In genomic region chr11:113787432-113788182, GRCm38 (mm10) we compare ENCODE assay signal across 8 mouse cellular contexts. TPM values are rescaled to one million over a fixed set of nuclear protein-coding genes. Genes with fewer than 3 reads are reported as not detected.
DNase-seq lines count a peak whose midpoint lies in the region; ATAC-seq and TF ChIP-seq lines count a peak whose summit lies in the region.

No protein-coding gene starts in this region.

- no peaks in the 10 kb centered on the region; the same call in 1 of the 2 replicates for H3K79me2 ChIP-seq in MEL (ENCODE audit: control insufficient read depth, insufficient read depth, low read length, poor library complexity)

- no peak overlapping the region for H3K9ac ChIP-seq in kidney, embryonic 15.5 days
- peak overlapping the region; percentile 58 for H3K9ac ChIP-seq in MEL (ENCODE audit: control insufficient read depth, low read depth, low read length, poor library complexity, severe bottlenecking)
- H3K9ac ChIP-seq in forebrain, embryonic 13.5 days: no peak overlapping the region
- no peak overlapping the region for H3K9ac ChIP-seq in midbrain, embryonic 13.5 days (replicated peaks)

- peaks cover 67% of the 10 kb centered on the region for H3K4me1 ChIP-seq in kidney, embryonic 15.5 days
- peaks cover 24 to 39% of the 10 kb centered on the region in 2 experiments for H3K4me1 ChIP-seq in MEL (ENCODE audit: control insufficient read depth in 1 of 2, insufficient read depth in 2 of 2, low read length in 2 of 2)
- H3K4me1 ChIP-seq in forebrain, embryonic 13.5 days: peaks cover 63% of the 10 kb centered on the region
- H3K4me1 ChIP-seq in midbrain, embryonic 13.5 days (replicated peaks): peaks cover 70% of the 10 kb centered on the region

- no peak overlapping the region for H3K4me2 ChIP-seq in kidney, embryonic 15.5 days
- H3K4me2 ChIP-seq in forebrain, embryonic 13.5 days: peak overlapping the region; percentile 58
- H3K4me2 ChIP-seq in midbrain, embryonic 13.5 days (replicated peaks): no peak overlapping the region

- no peak overlapping the region for H3K4me3 ChIP-seq in kidney, embryonic 15.5 days (replicated peaks)
- peak overlapping the region; percentile 45 to 46 for H3K4me3 ChIP-seq in MEL (ENCODE audit: control insufficient read depth in 1 of 2, insufficient read depth in 1 of 2, low read depth in 2 of 2, low read length in 2 of 2)
- no peak overlapping the region for H3K4me3 ChIP-seq in forebrain, embryonic 13.5 days
- H3K4me3 ChIP-seq in midbrain, embryonic 13.5 days (replicated peaks): no peak overlapping the region

- no peaks in the 10 kb centered on the region for H3K27me3 ChIP-seq in kidney, embryonic 15.5 days
- no peaks in the 10 kb centered on the region for H3K27me3 ChIP-seq in MEL (ENCODE audit: control insufficient read depth in 1 of 2, insufficient read depth in 2 of 2, low read length in 2 of 2)
- H3K27me3 ChIP-seq in forebrain, embryonic 13.5 days: no peaks in the 10 kb centered on the region
- no peaks in the 10 kb centered on the region for H3K27me3 ChIP-seq in midbrain, embryonic 13.5 days

- no peak for TF ChIP-seq CTCF in MEL (IDR thresholded peaks at IDR 0.05 in 2 of 3, conservative IDR thresholded peaks at IDR 0.05 in 1 of 3; ENCODE audit: control insufficient read depth in 1 of 3, insufficient read depth in 1 of 3, low read depth in 2 of 3, low read length in 3 of 3, poor library complexity in 1 of 3, severe bottlenecking in 1 of 3)

- no peak for TF ChIP-seq RAD21 in MEL (IDR thresholded peaks at IDR 0.05; ENCODE audit: low read depth, low read length)

- TF ChIP-seq EP300 in MEL (IDR thresholded peaks at IDR 0.05; ENCODE audit: low read depth in 1 of 2, low read length in 2 of 2): 0 out of 4 replicates have a peak, but pooled peaks of 1 of the 2 experiments have one; percentile 2

- no peaks in the 10 kb centered on the region for H3K36me3 ChIP-seq in kidney, embryonic 15.5 days
- H3K36me3 ChIP-seq in MEL (ENCODE audit: control insufficient read depth in 1 of 2, insufficient read depth in 2 of 2, low read length in 2 of 2): peaks cover 0 to 31% of the 10 kb centered on the region in 2 experiments; a peak in 2 of 4 replicates
- H3K36me3 ChIP-seq in forebrain, embryonic 13.5 days (ENCODE audit: poor library complexity, severe bottlenecking): no peaks in the 10 kb centered on the region
- H3K36me3 ChIP-seq in midbrain, embryonic 13.5 days: peaks cover 2% of the 10 kb centered on the region; the same call in 1 of the 2 replicates

- 85% methylated on average over 13 of the region's 13 CpGs for WGBS in kidney, embryonic 15.5 days
- WGBS in forebrain, embryonic 13.5 days: 60% methylated on average over 13 of the region's 13 CpGs
- whole genome bisulfite sequencing in midbrain, embryonic 13.5 days: 74% methylated on average over 13 of the region's 13 CpGs

- no peak for ATAC-seq in kidney, embryonic 15.5 days (replicated peaks; ENCODE audit: low FRiP score)
- ATAC-seq in forebrain, embryonic 13.5 days: no peak
- ATAC-seq in midbrain, embryonic 13.5 days: no peak

- DNase-seq in kidney, postnatal 36 days: no peak
- peak; percentile 96 for DNase-seq in MEL (ENCODE audit: low read depth, low spot score)
- DNase-seq in urinary bladder, postnatal 10 days (ENCODE audit: low spot score): no peak
- DNase-seq in Muller cell, postnatal 12 days (ENCODE audit: inconsistent ontology term): no peak
- no peak for DNase-seq in kidney, adult 8-10 months

- peak; percentile 62 to 91; a peak in 3 of 4 replicates for TF ChIP-seq POLR2A in MEL (IDR thresholded peaks at IDR 0.05; ENCODE audit: control insufficient read depth in 1 of 2, insufficient read depth in 1 of 2, low read depth in 1 of 2, low read length in 2 of 2, poor library complexity in 1 of 2)

- no peaks in the 10 kb centered on the region for H3K9me3 ChIP-seq in kidney, embryonic 15.5 days (replicated peaks)
- H3K9me3 ChIP-seq in MEL (replicated peaks; ENCODE audit: insufficient read depth, low read length): no peaks in the 10 kb centered on the region
- H3K9me3 ChIP-seq in forebrain, embryonic 13.5 days (replicated peaks): no peaks in the 10 kb centered on the region
- no peaks in the 10 kb centered on the region for H3K9me3 ChIP-seq in midbrain, embryonic 13.5 days

- H3K27ac ChIP-seq in kidney, embryonic 15.5 days: peak overlapping the region; percentile 81
- H3K27ac ChIP-seq in MEL (ENCODE audit: control insufficient read depth, low read depth, low read length): peak overlapping the region; percentile 96
- peak overlapping the region; percentile 98; the same call in 1 of the 2 replicates for H3K27ac ChIP-seq in forebrain, embryonic 13.5 days
- peak overlapping the region; percentile 97 for H3K27ac ChIP-seq in midbrain, embryonic 13.5 days

TF ChIP-seq in MEL, 35 proteins besides CTCF, POLR2A, EP300 and RAD21:
- TF ChIP-seq ZMIZ1 (IDR thresholded peaks at IDR 0.05; ENCODE audit: low read depth, low read length) (no peak), ZNF384 (IDR thresholded peaks at IDR 0.05; ENCODE audit: low read depth, low read length) (peak; percentile 78), RCOR1 (IDR thresholded peaks at IDR 0.05; ENCODE audit: low read depth, low read length) (no peak; the same call in 1 of the 2 replicates), E2F4 (IDR thresholded peaks at IDR 0.05; ENCODE audit: borderline replicate concordance, low read depth, low read length) (no peak), MAZ (IDR thresholded peaks at IDR 0.05; ENCODE audit: low read depth, low read length) (0 out of 2 replicates have a peak, but pooled peaks have one; percentile 2), MXI1 (IDR thresholded peaks at IDR 0.05; ENCODE audit: low read depth, low read length) (no peak; the same call in 1 of the 2 replicates), TCF12 (IDR thresholded peaks at IDR 0.05; ENCODE audit: low read depth, low read length) (peak; percentile 6; the same call in 1 of the 2 replicates), TBP (IDR thresholded peaks at IDR 0.05; ENCODE audit: low read depth, low read length) (peak; percentile 72; the same call in 1 of the 2 replicates), ZC3H11A (IDR thresholded peaks at IDR 0.05; ENCODE audit: low read depth, low read length) (no peak), USF2 (IDR thresholded peaks at IDR 0.05; ENCODE audit: borderline replicate concordance in 1 of 2, insufficient read depth in 1 of 2, low read depth in 1 of 2, low read length in 2 of 2) (no peak), MAFK (IDR thresholded peaks at IDR 0.05; ENCODE audit: borderline replicate concordance, low read depth, low read length) (0 out of 2 replicates have a peak, but pooled peaks have one; percentile 7), ELF1 (IDR thresholded peaks at IDR 0.05; ENCODE audit: low read depth, low read length) (no peak), SIN3A (IDR thresholded peaks at IDR 0.05; ENCODE audit: low read length) (no peak; the same call in none of the 2 replicates), NELFE (IDR thresholded peaks at IDR 0.05; ENCODE audit: low read depth, low read length) (no peak; the same call in none of the 2 replicates), KAT2A (conservative IDR thresholded peaks at IDR 0.05; ENCODE audit: low read depth, low read length) (no peak), UBTF (IDR thresholded peaks at IDR 0.05; ENCODE audit: borderline replicate concordance, insufficient read depth, low read depth, low read length) (no peak), JUND (IDR thresholded peaks at IDR 0.05; ENCODE audit: low read depth, low read length) (no peak), MYC (IDR thresholded peaks at IDR 0.05; ENCODE audit: low read depth, low read length) (no peak; the same call in 1 of the 2 replicates), CHD2 (IDR thresholded peaks at IDR 0.05; ENCODE audit: low read length) (peak; percentile 52), POLR2AphosphoS5 (IDR thresholded peaks at IDR 0.05; ENCODE audit: borderline replicate concordance, low read depth, low read length) (no peak), ETS1 (IDR thresholded peaks at IDR 0.05; ENCODE audit: low read depth, low read length) (peak; percentile 34), MYB (IDR thresholded peaks at IDR 0.05; ENCODE audit: low read depth, low read length) (no peak), GABPA (IDR thresholded peaks at IDR 0.05; ENCODE audit: low read depth, low read length) (no peak), USF1 (IDR thresholded peaks at IDR 0.05; ENCODE audit: low read depth, low read length) (peak; percentile 82), TAL1 (IDR thresholded peaks at IDR 0.05; ENCODE audit: low read length) (no peak; the same call in 1 of the 2 replicates), POLR2AphosphoS2 (IDR thresholded peaks at IDR 0.05; ENCODE audit: low read length) (no peak; the same call in 1 of the 2 replicates), HCFC1 (IDR thresholded peaks at IDR 0.05; ENCODE audit: low read depth, low read length) (peak; percentile 33; the same call in 1 of the 2 replicates), MAX (IDR thresholded peaks at IDR 0.05; ENCODE audit: low read length) (peak; percentile 61), NRF1 (IDR thresholded peaks at IDR 0.05; ENCODE audit: insufficient read depth, low read depth, low read length, poor library complexity, severe bottlenecking) (no peak), CHD1 (IDR thresholded peaks at IDR 0.05; ENCODE audit: low read depth, low read length) (peak; percentile 89), ZKSCAN1 (IDR thresholded peaks at IDR 0.05; ENCODE audit: low read depth, low read length) (no peak), SMC3 (IDR thresholded peaks at IDR 0.05; ENCODE audit: low read depth, low read length) (no peak), GATA1 (IDR thresholded peaks at IDR 0.05; ENCODE audit: low read depth, low read length) (peak; percentile 81), BHLHE40 (IDR thresholded peaks at IDR 0.05; ENCODE audit: borderline replicate concordance, low read depth, low read length) (peak; percentile 42; the same call in 1 of the 2 replicates), MEF2A (IDR thresholded peaks at IDR 0.05; ENCODE audit: extremely low read depth, insufficient replicate concordance, low read depth, low read length, poor library complexity, severe bottlenecking) (no peak)
TF ChIP-seq in MEL: peak in this region for 13.

RNA-seq across cellular contexts. Expression of gene Cdc42ep4, which starts 35.9 kb away (rescaled TPM):
- 63.7 and 66.7 TPM in 2 replicates for polyA plus RNA-seq in kidney, embryonic 15.5 days (2015; fragmentation: Nextera tagmentation; extraction: Ambion mirVana)
- total RNA-seq in MEL (2012; rRNA removed): 25.3 and 27.7 TPM in 2 replicates
- 10 to 100 TPM in 1 of 2 experiments, not detected in 1; 39.0 TPM for polyA plus RNA-seq in MEL (2012; ENCODE audit: insufficient read depth in 1 of 2, insufficient read length in 2 of 2, low read depth in 1 of 2, low replicate concordance in 2 of 2, missing spikeins in 1 of 2)
- polyA plus RNA-seq in forebrain, embryonic 13.5 days (2015; fragmentation: Nextera tagmentation; extraction: Ambion mirVana): 89.8 and 98.0 TPM in 2 replicates
- polyA plus RNA-seq in midbrain, embryonic 13.5 days (2015; fragmentation: Nextera tagmentation; extraction: Ambion mirVana): 80.0 and 82.7 TPM in 2 replicates

Comparison
In these comparisons a context has a peak if more than half of its experiments do, and no peak if none do; other contexts are left out.
1. H3K4me3 ChIP-seq: peak in MEL (2 of 2); none in kidney, embryonic 15.5 days (single experiment), forebrain, embryonic 13.5 days (single experiment) and midbrain, embryonic 13.5 days (single experiment).
2. Peak in every context shown above with its lines, with median percentiles within 50 percentile points of each other: H3K27ac ChIP-seq.